Mouse (Mus musculus): ENCODE measurements around the gene Tmem135. TPM values are rescaled to one million over a fixed set of nuclear protein-coding genes. Genes with fewer than 3 reads are reported as not detected.

Tmem135 gene
- total RNA-seq, 2 experiments from 2014 or later: 57.9 to 77.5 TPM

DNA sequence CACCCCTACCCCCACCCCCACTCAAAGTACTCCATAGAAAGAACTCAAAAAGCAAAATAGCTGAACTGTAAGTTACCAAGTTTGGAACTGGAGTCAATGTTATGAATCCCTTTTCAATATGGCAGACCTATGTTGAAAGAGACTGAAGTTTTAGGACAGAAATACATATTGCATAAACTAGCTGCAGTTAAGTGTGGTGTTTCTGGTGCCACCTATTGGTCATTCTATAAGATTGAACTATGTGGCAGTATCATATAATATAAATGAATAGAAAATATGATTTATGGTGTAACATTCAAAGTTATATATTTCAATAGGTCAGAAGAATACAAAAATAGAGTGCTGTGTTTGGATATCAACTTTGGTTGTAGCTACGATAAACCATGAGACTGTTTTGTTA is 11.2 kb downstream of the Tmem135 start:
- DNase-seq (ENCODE audit: low spot score in 2 of 2): no peak
- intact Hi-C loops (cut with DNase I): no loop called here

DNA sequence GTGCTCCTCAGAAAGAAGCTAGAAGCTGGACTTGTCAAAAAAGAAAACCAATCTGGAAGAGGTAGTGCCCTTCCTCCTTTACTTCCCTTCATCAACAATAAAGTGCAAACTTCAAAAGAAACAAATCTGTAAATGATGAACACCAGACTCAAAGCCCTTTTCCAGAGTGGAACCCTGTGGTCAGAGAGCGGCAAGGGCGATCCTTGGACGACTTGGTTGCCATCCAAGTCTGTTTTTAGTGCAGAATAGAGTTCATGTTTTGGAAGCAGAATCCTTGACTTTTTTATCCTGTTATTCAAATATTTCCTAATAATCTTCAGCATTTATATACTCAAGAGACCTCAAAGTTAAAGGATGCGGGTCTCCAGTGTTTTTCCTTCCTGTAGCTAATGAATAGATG is 11.6 kb downstream of the Tmem135 start:
- intact Hi-C loops (cut with DNase I): no loop called here
- DNase-seq (ENCODE audit: low spot score in 2 of 2): no peak

DNA sequence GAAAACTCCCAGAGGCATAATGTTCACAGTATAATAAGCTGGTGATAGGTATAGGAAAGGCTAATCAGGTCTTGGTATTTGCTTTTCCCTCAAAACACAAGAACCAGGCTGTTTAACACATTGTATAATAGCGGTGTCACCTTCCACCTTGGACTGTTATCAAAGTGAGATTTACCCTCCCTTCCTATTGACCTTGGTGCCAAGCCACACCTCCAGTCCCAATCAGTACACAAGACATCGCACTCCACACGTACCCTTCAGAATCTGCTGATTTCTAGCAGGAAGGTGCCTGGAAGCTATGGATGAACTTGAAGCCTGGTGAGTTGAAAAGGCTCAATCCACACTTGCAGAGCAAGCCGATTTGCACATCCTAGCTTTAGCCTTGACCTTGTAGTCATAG is 12.2 kb downstream of the Tmem135 start:
- no peak for DNase-seq (ENCODE audit: low spot score in 2 of 2)
- intact Hi-C loops (cut with DNase I): no loop called here

DNA sequence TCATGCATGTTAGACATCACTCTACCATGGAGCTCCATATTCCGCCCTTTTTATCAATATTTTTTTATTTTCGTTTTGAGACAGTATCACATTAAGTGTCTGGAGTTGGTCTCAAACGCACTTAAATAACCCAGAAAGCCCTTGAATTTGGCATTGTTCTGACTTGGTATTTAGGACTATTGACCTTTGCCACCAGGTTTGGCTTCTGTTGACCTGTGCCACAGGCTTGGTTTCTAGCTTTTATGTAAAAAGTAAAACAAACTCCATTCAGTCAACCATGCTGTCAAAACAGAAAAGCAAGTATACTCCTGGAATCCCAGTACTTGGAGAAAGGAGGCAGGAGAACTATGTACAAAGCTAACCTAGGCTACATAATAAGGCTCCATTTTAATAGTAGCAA is 12.7 kb downstream of the Tmem135 start:
- DNase-seq (ENCODE audit: low spot score in 2 of 2): no peak
- intact Hi-C loops (cut with DNase I): no loop called here

DNA sequence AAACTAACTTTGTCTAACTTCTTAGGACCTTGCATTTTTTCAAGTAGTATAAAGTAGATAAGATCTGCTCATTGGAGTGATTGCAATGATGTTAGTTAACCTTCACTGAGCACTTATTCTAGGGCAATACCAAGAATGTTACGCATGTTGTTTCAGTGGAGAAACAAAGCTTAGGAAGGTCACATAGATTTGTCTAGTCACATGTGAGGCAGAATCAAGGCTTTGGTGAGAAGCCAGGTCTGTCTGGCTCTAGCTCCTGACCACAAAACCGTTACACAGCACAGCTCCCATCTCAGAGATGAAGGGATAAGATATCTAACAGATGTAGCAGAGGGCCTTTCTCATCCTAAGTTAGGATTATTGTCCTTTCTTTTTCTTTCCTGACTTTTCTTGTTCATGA is 13.4 kb downstream of the Tmem135 start:
- no peak for DNase-seq (ENCODE audit: low spot score in 2 of 2)
- intact Hi-C loops (cut with DNase I): no loop called here

DNA sequence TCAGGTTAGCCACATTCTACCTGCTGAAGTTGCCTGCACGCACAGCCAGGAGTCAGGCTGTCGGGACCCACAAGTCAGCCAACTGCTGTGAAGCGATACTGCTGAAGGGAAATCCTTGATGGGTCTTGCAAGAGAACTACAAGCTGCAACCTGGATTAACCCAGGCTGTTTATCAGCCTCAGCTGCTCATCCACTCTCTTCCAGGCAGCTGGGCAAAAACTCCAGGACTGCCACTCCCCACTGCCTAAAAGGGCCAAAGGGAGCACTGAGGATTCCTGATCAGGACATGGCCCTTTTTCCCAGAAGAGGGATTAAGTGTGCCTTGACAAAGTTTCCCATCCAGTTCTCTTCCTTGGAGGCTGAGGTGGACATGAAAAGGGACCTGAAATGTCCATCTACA is 15.0 kb downstream of the Tmem135 start:
- intact Hi-C loops (cut with DNase I): no loop called here
- no peak for DNase-seq (ENCODE audit: low spot score in 2 of 2)

DNA sequence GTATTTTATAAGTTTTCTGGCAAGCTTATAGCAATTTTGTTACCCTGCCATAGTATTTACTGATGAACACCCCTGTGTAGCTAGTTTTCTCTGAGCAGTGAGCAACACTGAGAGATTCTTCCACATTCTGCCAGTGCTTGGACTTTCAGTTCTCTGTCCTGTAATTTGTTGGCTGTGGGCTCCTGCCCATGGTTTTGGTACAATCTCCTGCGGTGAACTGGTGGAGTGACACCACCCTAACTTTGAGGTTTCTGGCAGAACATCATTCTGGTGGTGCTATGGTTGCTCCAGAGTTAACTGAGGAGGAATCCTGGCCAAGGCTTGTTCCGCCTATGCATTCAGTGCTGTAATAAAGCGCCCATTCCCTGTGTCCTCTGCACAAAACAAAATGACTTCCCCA is 21.1 kb downstream of the Tmem135 start:
- intact Hi-C loops (cut with DNase I): no loop called here
- no peak for DNase-seq (ENCODE audit: low spot score in 2 of 2)

DNA sequence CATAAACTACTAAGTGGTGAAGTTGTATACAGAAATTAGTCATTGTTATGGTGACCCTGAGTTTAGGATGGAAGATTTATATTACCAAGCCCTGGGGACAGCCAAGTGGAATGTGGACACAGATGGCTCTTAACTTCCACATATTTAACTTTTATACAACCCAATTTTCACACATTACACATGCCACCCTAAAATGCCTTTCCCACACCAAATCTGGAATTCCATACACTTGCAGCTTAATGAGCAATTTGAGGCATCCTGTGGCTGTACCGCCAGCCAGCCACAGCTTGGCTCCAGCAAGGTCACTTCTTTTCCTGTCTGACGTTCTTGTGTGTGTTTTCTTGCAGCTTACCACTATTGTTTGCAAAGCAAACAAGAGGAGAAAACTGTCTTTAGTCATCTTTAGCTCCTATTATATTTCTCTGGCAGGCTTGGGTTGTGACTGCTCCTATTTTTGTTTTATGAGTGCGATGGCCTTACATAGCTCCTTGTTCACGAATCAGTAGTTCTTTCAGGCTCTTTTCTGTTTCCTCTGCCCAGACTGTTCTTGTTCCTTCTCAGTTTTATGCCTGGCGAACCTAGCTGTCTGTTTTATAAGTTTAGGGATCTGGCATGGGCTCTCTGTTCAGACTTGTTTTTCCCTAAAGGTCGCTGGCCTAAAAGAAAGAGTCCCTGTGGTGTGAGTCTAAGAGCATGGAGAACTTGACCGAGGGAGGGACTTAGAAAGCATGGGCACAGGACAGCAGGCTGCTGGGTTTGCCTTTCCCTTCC is 22.9 kb downstream of the Tmem135 start:
- intact Hi-C loops (cut with DNase I): no loop called here

DNA sequence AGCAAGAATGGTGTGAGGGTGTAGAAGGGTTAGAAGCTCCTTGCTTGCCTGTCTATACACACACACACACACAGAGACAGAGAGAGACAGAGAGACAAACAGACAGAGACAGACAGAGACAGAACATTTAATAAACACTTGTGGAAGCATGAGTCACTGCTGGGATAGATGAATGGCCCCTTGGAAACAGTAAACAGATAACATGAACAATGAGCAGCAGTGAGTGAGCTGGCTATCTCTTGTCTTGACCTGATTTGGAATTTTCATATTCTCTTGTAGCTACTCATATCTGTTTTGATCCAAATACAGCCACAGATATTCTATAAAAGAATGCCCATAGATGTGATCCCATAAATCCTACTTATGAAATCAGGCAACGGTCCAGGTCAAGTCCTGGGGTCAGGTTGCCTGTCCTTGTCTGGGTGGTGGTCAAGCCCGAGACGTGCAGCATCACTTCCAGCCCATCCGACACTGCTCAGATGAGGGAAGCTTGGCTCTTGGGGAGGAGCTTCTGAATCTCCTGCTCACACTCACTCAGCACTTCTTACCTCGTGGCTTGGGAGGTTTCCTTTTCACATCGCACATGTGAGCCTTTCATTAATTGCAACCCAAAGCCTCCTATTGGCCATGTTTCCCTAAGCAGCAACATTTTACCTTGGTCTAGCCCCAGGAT is 32.3 kb downstream of the Tmem135 start:
- DNase-seq (ENCODE audit: low spot score in 2 of 2): no peak
- intact Hi-C loops (cut with DNase I): no loop called here

More for the DNA sequence above, 22.9 kb downstream of the Tmem135 start:
- no peak for DNase-seq (ENCODE audit: low spot score in 2 of 2)

DNA sequence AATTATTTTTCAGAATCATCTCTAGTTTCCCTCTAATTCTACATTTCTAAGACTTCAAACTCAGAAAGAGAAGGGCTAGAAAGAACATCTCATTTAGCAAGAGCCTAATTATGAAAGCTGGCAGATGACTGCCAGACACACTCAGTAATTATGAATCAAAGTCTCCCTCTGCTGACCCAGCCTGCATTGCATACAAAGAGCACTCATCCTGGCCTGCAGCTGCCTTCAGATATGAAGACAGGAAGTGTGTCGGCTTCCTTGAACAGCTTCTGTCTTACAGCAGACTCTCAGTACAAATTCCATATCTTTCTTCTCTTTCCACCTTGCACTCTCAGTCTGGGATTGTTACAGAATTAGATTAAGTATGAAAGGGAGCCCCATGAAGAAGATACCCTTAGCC is 33.1 kb downstream of the Tmem135 start:
- intact Hi-C loops (cut with DNase I): no loop called here
- no peak for DNase-seq (ENCODE audit: low spot score in 2 of 2)

DNA sequence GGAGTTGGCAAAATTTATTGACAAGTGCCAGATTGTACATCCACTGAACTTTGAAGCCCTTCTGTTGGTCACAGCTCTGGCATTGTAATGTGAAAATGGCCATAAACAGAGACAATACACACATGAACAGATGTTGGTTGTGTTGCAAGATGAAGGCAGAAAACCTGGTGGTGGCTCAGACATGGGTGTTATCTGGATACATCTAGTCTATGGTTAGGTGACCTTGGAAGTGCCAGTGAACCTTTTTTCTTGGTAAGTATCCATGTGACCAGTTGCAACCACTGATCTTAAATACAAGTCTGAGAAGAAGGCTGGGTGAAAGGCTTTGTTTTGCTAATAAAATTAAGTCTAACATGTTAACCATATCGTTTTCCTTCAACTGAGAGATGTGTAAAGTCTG is 33.9 kb downstream of the Tmem135 start:
- intact Hi-C loops (cut with DNase I): no loop called here
- no peak for DNase-seq (ENCODE audit: low spot score in 2 of 2)

DNA sequence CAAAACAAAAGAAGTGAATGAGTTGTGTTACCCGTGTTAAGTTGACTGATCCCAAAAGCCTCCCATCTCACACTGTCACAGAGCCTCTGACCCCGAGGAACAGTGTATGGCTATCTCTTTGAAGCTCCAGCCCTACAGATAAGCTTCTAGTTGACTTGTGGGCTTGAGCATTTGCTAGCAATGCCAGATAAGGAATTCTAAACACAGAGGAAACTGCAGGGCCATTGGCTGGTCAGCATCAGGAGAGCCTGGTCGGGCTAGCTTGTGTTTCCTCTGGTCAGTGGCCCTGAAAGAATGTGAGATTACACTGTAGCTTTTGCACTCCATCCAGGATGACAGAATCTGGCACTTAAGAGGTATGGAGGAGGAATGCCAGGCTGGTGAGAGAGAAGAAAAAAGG is 36.4 kb downstream of the Tmem135 start:
- intact Hi-C loops (cut with DNase I): no loop called here
- DNase-seq (ENCODE audit: low spot score in 2 of 2): no peak

DNA sequence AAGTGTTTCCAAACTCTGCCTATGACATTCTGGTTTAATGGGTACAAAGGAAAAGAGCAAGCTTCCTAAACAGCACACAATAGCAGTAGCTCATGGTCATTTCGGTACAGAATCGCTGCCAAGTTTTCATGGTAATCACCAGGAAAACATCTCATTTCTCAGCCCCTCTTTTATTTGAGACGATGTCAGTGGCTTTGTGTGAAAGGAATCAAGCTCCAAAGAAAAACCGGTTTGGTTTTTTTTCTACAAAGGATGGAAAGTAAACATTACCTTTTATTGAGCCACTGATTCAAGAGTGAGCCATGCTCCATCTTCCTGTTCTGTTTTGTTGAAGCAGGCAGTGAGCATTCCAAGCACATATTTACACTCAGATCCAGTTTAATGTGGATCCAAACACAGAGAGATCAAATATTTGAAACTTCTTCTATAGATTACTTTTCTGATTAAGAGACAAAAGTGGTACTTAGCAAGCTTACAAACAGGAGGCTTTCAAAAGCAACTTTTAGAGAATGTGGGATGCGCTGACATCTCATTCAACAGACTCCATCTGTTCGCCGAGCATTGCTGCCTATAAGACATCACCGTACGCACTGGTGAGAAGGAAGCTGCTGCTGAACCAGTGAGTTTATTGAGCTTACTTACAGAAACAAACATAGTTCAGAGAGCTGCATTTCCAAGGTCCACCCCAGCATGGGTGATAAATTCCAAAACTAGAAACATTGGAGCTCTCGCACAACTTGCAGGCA is 38.7 kb downstream of the Tmem135 start:
- DNase-seq (ENCODE audit: low spot score in 2 of 2): no peak
- intact Hi-C loops (cut with DNase I): no loop called here

DNA sequence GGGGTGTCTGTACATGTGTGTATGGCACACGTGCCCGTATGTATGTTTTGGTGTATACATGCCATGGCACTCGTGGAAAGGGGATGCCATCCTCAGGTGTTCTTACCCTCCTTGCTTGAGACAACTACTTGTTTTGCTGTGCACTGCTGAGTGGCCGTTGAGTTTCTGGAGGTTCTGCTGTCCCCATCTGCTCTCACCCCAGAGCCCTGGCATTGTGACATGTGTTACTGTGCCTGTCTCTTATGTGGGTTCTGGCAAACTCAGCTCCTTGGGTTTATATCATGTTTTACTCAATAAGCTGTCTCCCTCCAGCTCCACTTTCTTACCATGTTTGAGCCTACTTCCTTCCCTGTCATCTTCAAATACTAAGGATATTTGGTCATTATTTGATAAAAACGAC is 40.0 kb downstream of the Tmem135 start:
- intact Hi-C loops (cut with DNase I): no loop called here
- no peak for DNase-seq (ENCODE audit: low spot score in 2 of 2)

DNA sequence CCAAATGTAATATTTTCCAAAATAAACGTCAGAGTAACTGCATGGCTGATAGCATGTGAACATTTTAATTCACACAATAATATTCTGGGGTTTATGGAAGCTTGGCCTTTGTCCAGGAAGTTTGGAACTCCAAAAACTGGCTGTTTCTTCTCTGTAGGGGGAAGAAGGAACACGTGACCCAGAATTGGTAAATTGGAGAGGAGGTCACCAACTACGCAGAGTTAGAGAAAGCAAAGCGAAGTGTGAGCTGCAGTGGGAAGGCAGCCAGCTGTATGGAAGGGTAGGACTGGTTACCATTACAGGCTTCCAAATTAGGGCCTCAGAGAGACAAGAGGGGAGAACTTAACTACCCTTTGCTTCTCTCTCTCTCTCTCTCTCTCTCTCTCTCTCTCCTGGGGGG is 47.7 kb downstream of the Tmem135 start:
- DNase-seq (ENCODE audit: low spot score in 2 of 2): no peak
- intact Hi-C loops (cut with DNase I): no loop called here

DNA sequence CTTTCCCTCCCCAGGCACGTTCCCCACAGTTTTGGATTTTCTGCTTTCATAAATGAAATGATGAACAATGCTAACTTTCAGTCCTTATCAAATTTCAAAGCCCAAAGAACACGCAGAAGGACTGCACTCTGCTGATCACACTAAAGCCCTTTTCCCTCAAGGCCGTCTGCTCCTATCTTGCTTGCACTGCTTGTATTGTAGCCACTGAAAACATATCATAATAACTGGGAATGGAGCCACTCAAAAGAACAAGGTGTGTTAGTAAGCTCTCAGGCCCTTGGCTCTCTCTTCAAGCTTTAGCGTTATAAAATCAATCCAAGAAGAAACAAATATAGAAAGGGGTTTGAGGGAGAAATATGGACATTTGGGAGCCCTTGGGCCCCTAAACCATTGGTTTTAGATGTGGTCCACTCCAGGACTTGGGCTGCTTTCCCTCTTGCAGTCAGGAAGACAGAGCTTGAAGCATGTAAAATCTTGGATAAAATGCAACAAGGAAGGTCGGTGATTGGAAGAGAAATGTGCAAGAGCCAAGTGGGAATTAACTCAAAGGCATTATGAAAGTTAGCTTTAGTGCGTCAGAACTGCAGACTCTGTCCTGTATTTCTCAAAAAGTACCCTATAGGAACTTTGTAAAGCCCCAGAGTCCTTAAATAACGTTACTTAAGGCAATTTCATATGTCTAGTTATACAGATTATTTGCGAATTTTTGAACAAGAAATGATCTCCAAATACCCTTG is 48.3 kb downstream of the Tmem135 start:
- DNase-seq (ENCODE audit: low spot score in 2 of 2): no peak
- intact Hi-C loops (cut with DNase I): no loop called here

DNA sequence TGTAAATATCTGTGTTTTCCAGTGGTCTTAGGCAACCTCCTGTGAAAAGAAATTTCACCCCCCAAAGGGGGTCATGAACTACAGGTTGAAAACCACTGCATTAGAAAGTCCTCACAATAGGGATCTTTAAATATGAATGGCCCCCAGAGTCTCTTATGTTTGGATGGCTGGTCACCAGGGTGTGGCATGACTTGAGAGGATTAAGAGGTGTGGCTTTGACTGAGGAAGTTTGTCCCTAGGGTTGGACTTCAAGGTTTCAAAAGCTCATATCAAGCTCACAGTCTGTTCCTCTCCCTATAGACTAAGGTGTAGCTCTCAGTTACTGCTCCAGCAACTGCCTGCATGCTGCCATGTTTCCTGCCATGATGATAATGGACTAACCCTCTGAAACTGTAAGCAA is 62.0 kb downstream of the Tmem135 start:
- no peak for DNase-seq (ENCODE audit: low spot score in 2 of 2)
- intact Hi-C loops (cut with DNase I): no loop called here

DNA sequence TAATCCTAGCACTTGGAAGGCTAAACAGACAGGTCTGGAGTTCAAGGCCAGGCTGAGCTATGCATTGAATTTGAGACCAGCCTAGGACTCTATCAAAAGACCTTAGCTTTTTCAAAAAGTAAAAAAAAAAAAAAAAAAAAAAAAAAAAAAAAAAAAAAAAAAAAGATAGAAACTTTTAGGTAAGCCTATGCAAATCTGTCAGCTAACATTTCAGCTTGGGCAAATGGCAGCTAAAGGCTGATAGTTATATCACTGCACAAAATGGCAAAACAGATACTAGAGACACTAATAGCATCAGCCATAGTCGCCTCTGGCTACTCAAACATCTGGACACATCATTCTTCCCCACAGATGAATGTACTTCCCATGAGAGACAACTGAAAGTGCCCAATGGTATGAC is 64.2 kb downstream of the Tmem135 start:
- intact Hi-C loops (cut with DNase I): loop anchor here (2.0 to 5.0 kb wide), 2 partner anchors 65 to 73 kb away; partner anchors contain the start of genes Fzd4 and Tmem135
- DNase-seq (ENCODE audit: low spot score in 2 of 2): no peak

DNA sequence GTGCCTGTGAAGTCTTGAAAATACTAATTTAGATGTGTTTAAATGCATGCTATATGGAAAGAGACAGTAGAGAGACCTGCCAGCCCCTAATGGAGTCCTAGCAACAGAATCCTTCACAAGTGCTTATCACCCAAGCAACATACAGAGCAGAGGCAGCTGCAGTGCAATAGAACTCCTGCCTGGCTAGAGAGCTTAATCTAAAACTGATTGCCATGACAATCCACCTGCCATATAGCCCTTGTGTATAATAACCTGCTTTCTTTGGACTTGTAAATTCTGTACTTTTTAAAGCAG is 64.9 kb downstream of the Tmem135 start:
- no peak for DNase-seq (ENCODE audit: low spot score in 2 of 2)
- intact Hi-C loops (cut with DNase I): loop anchor here (2.0 to 5.0 kb wide), 2 partner anchors 66 to 72 kb away; partner anchors contain the start of genes Fzd4 and Tmem135
